Mouse (Mus musculus): ENCODE measurements around the gene Vmn1r11. TPM values are rescaled to one million over a fixed set of nuclear protein-coding genes. Genes with fewer than 3 reads are reported as not detected.

Vmn1r11 gene
- total RNA-seq (2014; rRNA removed) (not detected in 2 replicates), polyA plus RNA-seq (2012; rRNA removed) (not detected in 2 replicates)

DNA sequence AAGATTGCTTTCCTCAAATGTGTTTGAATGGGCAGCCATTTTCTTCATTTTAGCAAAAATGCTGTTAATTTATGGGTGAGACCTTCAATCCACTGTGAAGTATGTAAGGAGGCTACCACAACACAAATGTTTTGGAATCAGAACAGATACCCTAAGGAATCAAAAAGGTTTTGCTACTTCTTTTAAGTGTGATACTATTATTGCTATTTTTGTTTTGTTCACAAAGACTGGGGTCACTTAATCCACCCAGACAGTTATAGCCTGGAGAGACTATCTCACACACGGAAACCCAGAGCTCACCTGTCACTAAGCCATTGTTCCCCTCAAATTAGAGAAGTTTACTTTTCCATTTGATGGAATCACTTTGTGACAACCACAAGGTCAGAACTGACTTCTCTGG lies at the start of gene Vmn1r11:
TSS of gene Vmn1r11 (plus strand) at position 301 of the 400 bp plus-strand sequence.
- DNase-seq (ENCODE audit: extremely low read depth, low read depth, low spot score), result no peak
- 55% methylated on average over 1 of the region's 1 CpGs for WGBS
- H3K27ac ChIP-seq (replicated peaks; ENCODE audit: insufficient read depth, low read depth, low read length), result no peak within 1 kb of the TSS

DNA sequence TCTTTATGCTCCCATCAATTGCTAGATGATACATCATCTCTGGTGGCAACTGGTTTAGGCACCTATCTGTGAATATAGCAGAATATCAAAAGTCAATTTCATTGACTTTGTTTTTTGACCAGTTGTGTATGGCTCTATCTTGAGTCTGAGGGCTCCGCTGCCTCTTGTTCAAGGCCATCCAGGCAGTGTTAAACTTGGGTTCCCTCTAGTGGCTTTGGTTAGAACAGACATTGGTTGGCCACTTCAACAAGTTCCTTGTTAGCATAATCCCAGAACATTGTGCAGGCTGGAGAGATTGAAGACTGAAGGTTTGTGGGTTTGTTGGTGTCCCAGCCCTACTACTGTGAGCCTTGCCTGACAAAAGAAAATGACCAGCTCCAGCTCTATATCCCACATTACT lies 26.9 kb upstream of the Vmn1r11 start:
- H3K27ac ChIP-seq (replicated peaks; ENCODE audit: insufficient read depth, low read depth, low read length), result no peak overlapping the region
- no peaks in the 10 kb centered on the region for H3K79me2 ChIP-seq (ENCODE audit: control insufficient read depth, insufficient read depth, low read length)
- WGBS, result 37% methylated on average over 1 of the region's 1 CpGs
- H3K36me3 ChIP-seq (ENCODE audit: control insufficient read depth, insufficient read depth, low read length), result no peaks in the 10 kb centered on the region
- H3K4me1 ChIP-seq (ENCODE audit: control insufficient read depth, insufficient read depth, low read length), result no peaks in the 10 kb centered on the region
- H3K9ac ChIP-seq (ENCODE audit: low read depth, low read length), result no peak overlapping the region
- H3K27me3 ChIP-seq (ENCODE audit: control insufficient read depth, insufficient read depth, low read length), result no peaks in the 10 kb centered on the region
- no peak overlapping the region for H3K4me3 ChIP-seq (ENCODE audit: insufficient read depth, low read depth, low read length)
- no peak for TF ChIP-seq CTCF (IDR thresholded peaks at IDR 0.05; ENCODE audit: low read depth, low read length)
- no peak for TF ChIP-seq POLR2A (IDR thresholded peaks at IDR 0.05; ENCODE audit: extremely low read depth, insufficient read depth, low read length)
- peak; percentile 10 for DNase-seq (ENCODE audit: extremely low read depth, low read depth, low spot score)

More for the DNA sequence above, at the start of gene Vmn1r11:
- Histone ChIP-seq H3K36me3 (ENCODE audit: control insufficient read depth, insufficient read depth, low read length) (no peaks in the 10 kb centered on the region), H3K9ac (ENCODE audit: low read depth, low read length) (no peak within 1 kb of the TSS), H3K79me2 (ENCODE audit: control insufficient read depth, insufficient read depth, low read length) (no peaks in the 10 kb centered on the region), H3K4me1 (ENCODE audit: control insufficient read depth, insufficient read depth, low read length) (no peaks in the 10 kb centered on the region), H3K4me3 (ENCODE audit: insufficient read depth, low read depth, low read length) (no peak within 1 kb of the TSS), H3K27me3 (ENCODE audit: control insufficient read depth, insufficient read depth, low read length) (no peaks in the 10 kb centered on the region)
- TF ChIP-seq CTCF (IDR thresholded peaks at IDR 0.05; ENCODE audit: low read depth, low read length) (no peak), POLR2A (IDR thresholded peaks at IDR 0.05; ENCODE audit: extremely low read depth, insufficient read depth, low read length) (no peak)

DNA sequence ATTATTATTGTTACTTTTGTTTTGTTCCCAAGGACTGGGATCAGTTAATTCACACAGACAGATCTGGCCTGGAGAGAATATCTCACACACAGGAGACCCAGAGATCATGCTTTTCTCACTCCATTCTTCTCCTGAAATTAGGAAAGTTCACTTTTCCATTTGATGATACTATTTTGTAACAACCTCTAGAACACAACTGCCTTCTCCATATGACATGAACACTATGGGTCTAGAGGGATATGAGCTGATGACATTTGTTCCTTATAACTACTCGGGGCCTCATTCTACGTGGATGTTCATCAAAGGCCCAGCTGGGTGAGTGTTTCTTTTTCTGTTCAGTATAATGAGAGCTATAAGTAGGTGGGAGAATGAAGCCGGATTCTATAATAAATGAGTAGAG lies 24.1 kb upstream of the Vmn1r11 start, which contains the start of gene Vmn1r10:
TSS of gene Vmn1r10 (plus strand) at position 301 of the 400 bp plus-strand sequence.
- Histone ChIP-seq H3K79me2 (ENCODE audit: control insufficient read depth, insufficient read depth, low read length) (no peaks in the 10 kb centered on the region), H3K9ac (ENCODE audit: low read depth, low read length) (no peak within 1 kb of the TSS), H3K27ac (replicated peaks; ENCODE audit: insufficient read depth, low read depth, low read length) (no peak within 1 kb of the TSS), H3K4me1 (ENCODE audit: control insufficient read depth, insufficient read depth, low read length) (no peaks in the 10 kb centered on the region), H3K27me3 (ENCODE audit: control insufficient read depth, insufficient read depth, low read length) (no peaks in the 10 kb centered on the region), H3K36me3 (ENCODE audit: control insufficient read depth, insufficient read depth, low read length) (no peaks in the 10 kb centered on the region), H3K4me3 (ENCODE audit: insufficient read depth, low read depth, low read length) (no peak within 1 kb of the TSS)
- DNase-seq (ENCODE audit: extremely low read depth, low read depth, low spot score), result no peak
- WGBS, result 82% methylated on average over 3 of the region's 3 CpGs
- TF ChIP-seq POLR2A (IDR thresholded peaks at IDR 0.05; ENCODE audit: extremely low read depth, insufficient read depth, low read length), result no peak
- no peak for TF ChIP-seq CTCF (IDR thresholded peaks at IDR 0.05; ENCODE audit: low read depth, low read length)

DNA sequence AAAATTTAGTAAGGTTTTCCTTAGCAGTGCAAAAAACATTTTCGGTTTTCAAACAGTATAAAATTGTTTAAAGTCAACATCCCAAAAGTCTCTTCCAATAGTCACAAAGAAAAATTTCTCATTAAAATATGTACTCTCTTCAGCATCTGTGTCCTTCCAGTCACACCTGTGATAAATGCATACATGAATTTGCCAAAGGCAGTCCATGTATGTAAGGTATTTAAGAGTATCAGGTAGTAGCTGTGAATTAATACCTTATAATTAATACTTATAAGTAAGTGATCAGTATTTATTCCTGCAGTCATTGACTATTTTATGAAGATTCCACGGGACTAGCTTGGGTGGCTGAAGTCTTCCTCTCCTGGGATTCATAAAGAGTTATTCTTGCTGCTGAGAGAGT lies 23.4 kb downstream of the Vmn1r11 start, which contains the start of gene Vmn1r12:
TSS of gene Vmn1r12 (plus strand) at position 301 of the 400 bp plus-strand sequence.
- Histone ChIP-seq H3K27me3 (ENCODE audit: control insufficient read depth, insufficient read depth, low read length) (no peaks in the 10 kb centered on the region), H3K4me1 (ENCODE audit: control insufficient read depth, insufficient read depth, low read length) (no peaks in the 10 kb centered on the region), H3K79me2 (ENCODE audit: control insufficient read depth, insufficient read depth, low read length) (no peaks in the 10 kb centered on the region), H3K4me3 (ENCODE audit: insufficient read depth, low read depth, low read length) (no peak within 1 kb of the TSS), H3K9ac (ENCODE audit: low read depth, low read length) (no peak within 1 kb of the TSS), H3K36me3 (ENCODE audit: control insufficient read depth, insufficient read depth, low read length) (no peaks in the 10 kb centered on the region), H3K27ac (replicated peaks; ENCODE audit: insufficient read depth, low read depth, low read length) (no peak within 1 kb of the TSS)
- no peak for DNase-seq (ENCODE audit: extremely low read depth, low read depth, low spot score)
- 81% methylated on average over 2 of the region's 2 CpGs for WGBS
- no peak for TF ChIP-seq POLR2A (IDR thresholded peaks at IDR 0.05; ENCODE audit: extremely low read depth, insufficient read depth, low read length)
- TF ChIP-seq CTCF (IDR thresholded peaks at IDR 0.05; ENCODE audit: low read depth, low read length), result no peak

Other genes starting within 250 kb of the Vmn1r11 start
- gene Nt5c3, start 209.5 kb upstream of the Vmn1r11 start, total RNA-seq (2014; rRNA removed), result 40.3 and 42.9 TPM in 2 replicates
- gene Nt5c3, start 209.5 kb upstream of the Vmn1r11 start, polyA plus RNA-seq (2012; rRNA removed), result 6.2 and 12.6 TPM in 2 replicates
- 0.65 and 0.81 TPM in 2 replicates for gene Vmn1r4, start 209.4 kb upstream of the Vmn1r11 start, total RNA-seq (2014; rRNA removed)
- gene Vmn1r4, start 209.4 kb upstream of the Vmn1r11 start, polyA plus RNA-seq (2012; rRNA removed), result 0.06 TPM in 1 of 2 replicates, not detected in the other
- gene Vmn1r5, start 163.2 kb upstream of the Vmn1r11 start, total RNA-seq (2014; rRNA removed), result 0.09 and 0.13 TPM in 2 replicates
- not detected in 2 replicates for gene Vmn1r5, start 163.2 kb upstream of the Vmn1r11 start, polyA plus RNA-seq (2012; rRNA removed)
- 0.13 TPM in 1 of 2 replicates, not detected in the other for gene Vmn1r6, start 136.2 kb upstream of the Vmn1r11 start, total RNA-seq (2014; rRNA removed)
- gene Vmn1r6, start 136.2 kb upstream of the Vmn1r11 start, polyA plus RNA-seq (2012; rRNA removed), result not detected in 2 replicates
- not detected in 2 replicates for gene Vmn1r7, start 108.1 kb upstream of the Vmn1r11 start, total RNA-seq (2014; rRNA removed)
- not detected in 2 replicates for gene Vmn1r7, start 108.1 kb upstream of the Vmn1r11 start, polyA plus RNA-seq (2012; rRNA removed)
- not detected in 2 replicates for gene Vmn1r8, start 101.2 kb upstream of the Vmn1r11 start, total RNA-seq (2014; rRNA removed)
- gene Vmn1r8, start 101.2 kb upstream of the Vmn1r11 start, polyA plus RNA-seq (2012; rRNA removed), result not detected in 2 replicates
- not detected in 2 replicates for gene Vmn1r9, start 66.7 kb upstream of the Vmn1r11 start, total RNA-seq (2014; rRNA removed)
- not detected in 2 replicates for gene Vmn1r9, start 66.7 kb upstream of the Vmn1r11 start, polyA plus RNA-seq (2012; rRNA removed)
- not detected in 2 replicates for gene Vmn1r10, start 24.0 kb upstream of the Vmn1r11 start, total RNA-seq (2014; rRNA removed)
- not detected in 2 replicates for gene Vmn1r10, start 24.0 kb upstream of the Vmn1r11 start, polyA plus RNA-seq (2012; rRNA removed)
- not detected in 2 replicates for gene Vmn1r12, start 23.5 kb downstream of the Vmn1r11 start, total RNA-seq (2014; rRNA removed)
- not detected in 2 replicates for gene Vmn1r12, start 23.5 kb downstream of the Vmn1r11 start, polyA plus RNA-seq (2012; rRNA removed)
- not detected in 2 replicates for gene Vmn1r13, start 69.8 kb downstream of the Vmn1r11 start, total RNA-seq (2014; rRNA removed)
- not detected in 2 replicates for gene Vmn1r13, start 69.8 kb downstream of the Vmn1r11 start, polyA plus RNA-seq (2012; rRNA removed)
- gene Vmn1r14, start 98.2 kb downstream of the Vmn1r11 start, total RNA-seq (2014; rRNA removed), result not detected in 2 replicates
- not detected in 2 replicates for gene Vmn1r14, start 98.2 kb downstream of the Vmn1r11 start, polyA plus RNA-seq (2012; rRNA removed)
- not detected in 2 replicates for gene Vmn1r15, start 124.5 kb downstream of the Vmn1r11 start, total RNA-seq (2014; rRNA removed)
- gene Vmn1r15, start 124.5 kb downstream of the Vmn1r11 start, polyA plus RNA-seq (2012; rRNA removed), result not detected in 2 replicates
- not detected in 2 replicates for gene Vmn1r16, start 196.0 kb downstream of the Vmn1r11 start, total RNA-seq (2014; rRNA removed)
- gene Vmn1r16, start 196.0 kb downstream of the Vmn1r11 start, polyA plus RNA-seq (2012; rRNA removed), result not detected in 2 replicates
- gene Vmn1r17, start 230.3 kb downstream of the Vmn1r11 start, total RNA-seq (2014; rRNA removed), result not detected in 2 replicates
- not detected in 2 replicates for gene Vmn1r17, start 230.3 kb downstream of the Vmn1r11 start, polyA plus RNA-seq (2012; rRNA removed)